Mouse (Mus musculus): ENCODE data around the gene Ube2l3.

The Ube2l3 gene

GRCm38 (mm10) chr16:17121569-17121968 lies 80.9 kb downstream of the Ube2l3 start:
- in situ Hi-C loops (cut with MboI; ENCODE audit: low pct_unique_long_range_greater_than_20kb in 1 of 2, low sequenced_read_pairs in 2 of 2, unreplicated experiment in 1 of 2): no loop called here

GRCm38 (mm10) chr16:17117309-17117799 lies 85.1 kb downstream of the Ube2l3 start:
- in situ Hi-C loops (cut with MboI; ENCODE audit: low pct_unique_long_range_greater_than_20kb in 1 of 2, low sequenced_read_pairs in 2 of 2, unreplicated experiment in 1 of 2): no loop called here

GRCm38 (mm10) chr16:17110771-17111743 lies 91.4 kb downstream of the Ube2l3 start, which contains the start of gene Ppil2:
Gene Ppil2 (minus strand): TSS chr16:17111257.
- in situ Hi-C loops (cut with MboI; ENCODE audit: low pct_unique_long_range_greater_than_20kb in 1 of 2, low sequenced_read_pairs in 2 of 2, unreplicated experiment in 1 of 2): no loop called here

GRCm38 (mm10) chr16:17104600-17104999 lies 97.8 kb downstream of the Ube2l3 start:
- in situ Hi-C loops (cut with MboI; ENCODE audit: low pct_unique_long_range_greater_than_20kb in 1 of 2, low sequenced_read_pairs in 2 of 2, unreplicated experiment in 1 of 2): no loop called here

DNA sequence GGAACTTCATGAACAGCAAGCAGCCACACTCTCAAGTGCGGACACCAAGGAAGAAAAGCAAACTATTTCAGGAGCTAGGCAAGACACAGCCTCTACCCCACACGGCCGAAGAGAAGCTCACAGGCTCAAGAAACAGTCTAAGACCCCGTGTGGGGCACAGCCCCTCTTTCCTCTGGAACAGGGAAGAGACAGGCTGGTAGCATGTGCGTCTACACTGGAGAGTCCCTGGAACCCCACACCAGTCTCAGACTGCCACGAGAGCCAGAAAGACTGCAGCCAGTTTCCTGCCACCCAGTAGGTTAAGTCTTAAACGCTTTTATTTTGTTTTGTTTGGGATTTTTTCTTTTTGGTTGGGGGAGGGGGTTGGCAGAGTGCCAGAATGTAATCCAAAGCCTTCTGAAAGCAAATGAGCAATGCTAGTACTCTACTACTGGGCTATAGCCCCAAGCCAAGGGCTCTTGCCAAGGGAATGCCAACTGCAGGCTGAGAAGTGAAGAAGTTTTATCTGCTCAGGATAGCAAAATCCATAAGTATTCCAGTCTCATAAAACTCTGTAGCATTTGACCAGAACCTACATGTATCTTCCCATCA lies 99.7 kb downstream of the Ube2l3 start:
- in situ Hi-C loops (cut with MboI; ENCODE audit: low pct_unique_long_range_greater_than_20kb in 1 of 2, low sequenced_read_pairs in 2 of 2, unreplicated experiment in 1 of 2): no loop called here
